Mouse (Mus musculus): ENCODE measurements at regions not wholly inside any gene's neighbourhood (a gene's known extent, or its start where the extent isn't known, plus 50 kb on each side); places are given as distances from the start of the nearest gene placed in this dataset.
A peak's percentile ranks its signal among the peaks of the same experiment; 100 is the strongest.

GRCm38 (mm10) chr16:12951176-12951575 is 158.3 kb upstream of the Ercc4 start:
- Histone ChIP-seq H3K4me1 (no peaks in the 10 kb centered on the region), H3K36me3 (no peaks in the 10 kb centered on the region), H3K27me3 (ENCODE audit: low read depth, poor library complexity, severe bottlenecking) (no peaks in the 10 kb centered on the region), H3K4me3 (no peak overlapping the region), H3K9me3 (replicated peaks) (no peaks in the 10 kb centered on the region), H3K27ac (replicated peaks) (no peak overlapping the region)
- 83% methylated on average over 5 of the region's 5 CpGs for WGBS
- no peak for DNase-seq (ENCODE audit: low spot score)

DNA sequence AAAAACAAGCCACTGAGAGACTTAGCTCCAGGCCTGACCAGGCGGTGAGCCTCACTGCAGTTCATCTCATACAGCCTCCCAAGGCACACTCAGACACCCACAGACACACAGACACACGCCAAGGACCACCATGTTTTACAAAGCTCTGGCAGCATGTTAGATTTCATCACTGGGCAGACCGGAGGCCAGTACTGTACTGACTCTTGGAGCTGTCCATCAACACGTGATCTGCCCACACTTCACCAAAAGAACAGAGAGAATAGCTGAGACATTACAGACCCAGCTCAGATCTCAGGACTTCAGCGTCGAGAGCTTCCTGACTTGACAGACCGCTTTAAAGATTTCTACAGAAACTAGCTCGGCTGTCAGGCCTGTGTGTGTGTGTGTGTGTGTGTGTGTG is 155.5 kb upstream of the Ercc4 start:
- Histone ChIP-seq H3K27me3 (ENCODE audit: low read depth, poor library complexity, severe bottlenecking) (no peaks in the 10 kb centered on the region), H3K4me3 (no peak overlapping the region), H3K27ac (replicated peaks) (no peak overlapping the region), H3K36me3 (no peaks in the 10 kb centered on the region), H3K9me3 (replicated peaks) (no peaks in the 10 kb centered on the region), H3K4me1 (no peaks in the 10 kb centered on the region)
- WGBS: 81% methylated on average over 8 of the region's 8 CpGs
- no peak for DNase-seq (ENCODE audit: low spot score)

DNA sequence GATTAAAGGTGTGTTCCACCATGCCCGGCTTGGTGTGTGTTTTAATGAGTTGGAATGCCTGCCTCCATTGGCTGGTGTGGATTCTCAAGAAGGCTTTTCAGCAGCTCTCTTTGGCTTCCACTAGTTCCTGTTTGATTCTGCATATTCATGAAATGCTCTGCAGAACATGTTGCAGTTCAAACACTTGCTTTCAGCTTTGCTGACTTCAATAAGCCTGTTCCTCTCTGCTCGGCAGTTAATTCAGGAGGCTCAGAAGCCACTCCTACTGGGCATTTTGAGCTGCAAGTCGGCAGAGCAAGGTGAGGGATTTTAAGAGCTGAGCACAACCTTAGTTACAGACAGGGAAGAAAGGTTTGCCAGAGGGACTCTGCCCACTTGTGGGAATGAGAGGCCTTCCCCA is 153.1 kb upstream of the Ercc4 start:
- Histone ChIP-seq H3K27ac (replicated peaks) (no peak overlapping the region), H3K27me3 (ENCODE audit: low read depth, poor library complexity, severe bottlenecking) (no peaks in the 10 kb centered on the region), H3K4me3 (no peak overlapping the region), H3K36me3 (no peaks in the 10 kb centered on the region), H3K9me3 (replicated peaks) (no peaks in the 10 kb centered on the region), H3K4me1 (no peaks in the 10 kb centered on the region)
- DNase-seq (ENCODE audit: low spot score): no peak
- WGBS: 67% methylated on average over 3 of the region's 3 CpGs

GRCm38 (mm10) chr16:12960885-12961284 is 148.6 kb upstream of the Ercc4 start:
- Histone ChIP-seq H3K9me3 (replicated peaks) (no peaks in the 10 kb centered on the region), H3K4me1 (no peaks in the 10 kb centered on the region), H3K27me3 (ENCODE audit: low read depth, poor library complexity, severe bottlenecking) (no peaks in the 10 kb centered on the region), H3K36me3 (no peaks in the 10 kb centered on the region), H3K4me3 (no peak overlapping the region), H3K27ac (replicated peaks) (no peak overlapping the region)
- WGBS: 65% methylated on average over 5 of the region's 5 CpGs
- no peak for DNase-seq (ENCODE audit: low spot score)

- no peak overlapping the region for H3K27ac ChIP-seq (replicated peaks)
- H3K4me3 ChIP-seq: no peak overlapping the region
- no peaks in the 10 kb centered on the region for H3K36me3 ChIP-seq
- 86% methylated on average over 1 of the region's 1 CpGs for WGBS
- no peak for DNase-seq (ENCODE audit: low spot score)
- H3K27me3 ChIP-seq (ENCODE audit: low read depth, poor library complexity, severe bottlenecking): no peaks in the 10 kb centered on the region
- H3K9me3 ChIP-seq (replicated peaks): no peaks in the 10 kb centered on the region
- no peaks in the 10 kb centered on the region for H3K4me1 ChIP-seq
Observed at GRCm38 (mm10) chr16:12982681-12983080, 126.8 kb upstream of the Ercc4 start.

DNA sequence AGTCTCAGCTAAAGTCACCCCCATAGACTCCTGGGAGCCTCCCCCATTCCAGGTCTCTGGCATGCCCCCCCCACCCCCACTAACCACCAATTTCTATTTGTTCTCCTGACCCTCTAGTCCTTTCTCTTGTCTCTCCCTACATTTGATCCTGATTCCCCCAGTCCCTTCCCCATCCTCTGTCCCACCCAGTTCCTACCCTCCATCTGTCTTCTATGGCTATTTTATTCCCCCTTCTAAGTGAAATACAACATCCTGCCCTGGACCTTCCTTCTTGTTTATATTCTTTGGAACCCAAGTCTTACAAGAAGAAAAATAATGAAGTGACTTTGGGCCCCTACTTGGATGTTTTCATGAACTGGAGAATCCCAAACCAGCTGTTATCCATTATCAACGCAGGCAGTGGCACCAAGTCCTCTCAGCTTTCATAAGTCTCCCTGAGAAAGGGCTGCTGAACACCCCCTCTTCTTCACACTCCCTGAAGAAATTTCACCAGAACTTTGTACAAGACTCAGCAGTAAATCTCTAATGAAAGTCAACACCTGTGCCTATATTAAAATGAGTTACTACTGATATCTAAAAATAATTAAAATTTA is 108.1 kb upstream of the Ercc4 start:
- 73% methylated on average over 1 of the region's 1 CpGs for WGBS
- Histone ChIP-seq H3K36me3 (no peaks in the 10 kb centered on the region), H3K9me3 (replicated peaks) (no peaks in the 10 kb centered on the region), H3K4me1 (no peaks in the 10 kb centered on the region), H3K27me3 (ENCODE audit: low read depth, poor library complexity, severe bottlenecking) (no peaks in the 10 kb centered on the region), H3K27ac (replicated peaks) (no peak overlapping the region), H3K4me3 (no peak overlapping the region)
- no peak for DNase-seq (ENCODE audit: low spot score)

GRCm38 (mm10) chr16:13012863-13013262 is 96.6 kb upstream of the Ercc4 start:
- no peak overlapping the region for H3K27ac ChIP-seq (replicated peaks)
- H3K4me1 ChIP-seq: 0 out of 2 replicates have a peak, but pooled peaks cover under 1% of the 10 kb centered on the region
- DNase-seq (ENCODE audit: low spot score): no peak
- no peaks in the 10 kb centered on the region for H3K9me3 ChIP-seq (replicated peaks)
- no peaks in the 10 kb centered on the region for H3K27me3 ChIP-seq (ENCODE audit: low read depth, poor library complexity, severe bottlenecking)
- no peak overlapping the region for H3K4me3 ChIP-seq
- WGBS: 88% methylated on average over 5 of the region's 5 CpGs
- H3K36me3 ChIP-seq: no peaks in the 10 kb centered on the region

DNA sequence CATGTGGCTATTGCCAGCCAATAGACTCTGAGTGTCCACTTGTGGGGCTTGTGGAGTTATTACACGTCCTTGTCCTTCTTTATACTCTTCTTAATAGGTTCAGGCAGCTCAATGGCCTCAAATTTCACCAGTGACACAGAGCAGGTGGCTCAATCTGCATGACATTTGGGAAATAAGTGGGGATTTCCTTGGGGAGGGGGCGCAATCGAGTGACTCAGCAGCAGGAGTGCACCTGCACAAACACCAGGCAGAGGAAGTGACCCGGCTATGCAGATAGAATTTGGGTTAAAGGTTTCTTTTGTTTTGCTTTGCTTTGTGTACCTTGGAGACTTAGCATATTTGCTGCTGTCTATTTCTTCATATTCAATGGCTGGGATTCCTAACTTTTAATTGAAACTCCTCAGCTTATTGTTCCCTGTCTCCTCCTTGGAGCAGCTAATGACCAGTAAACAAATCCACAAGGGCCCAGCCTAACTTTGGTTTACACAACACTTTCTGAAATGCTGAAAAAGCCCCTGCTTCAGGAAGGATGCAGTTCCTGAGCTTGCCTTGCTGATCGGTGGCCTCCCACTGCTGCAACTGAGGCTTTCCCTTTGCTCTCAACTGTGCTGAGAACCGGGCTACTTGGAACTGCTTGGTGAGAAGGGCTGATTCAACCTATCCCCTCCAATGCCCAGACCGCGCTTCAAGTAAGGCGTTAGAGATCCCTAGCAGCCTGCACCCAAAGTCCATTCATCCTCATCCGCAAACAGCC is 95.4 kb upstream of the Ercc4 start:
- 0 out of 2 replicates have a peak, but pooled peaks cover 3% of the 10 kb centered on the region for H3K4me1 ChIP-seq
- H3K27me3 ChIP-seq (ENCODE audit: low read depth, poor library complexity, severe bottlenecking): no peaks in the 10 kb centered on the region
- no peak overlapping the region for H3K27ac ChIP-seq (replicated peaks)
- 64% methylated on average over 10 of the region's 10 CpGs for WGBS
- DNase-seq (ENCODE audit: low spot score): no peak
- no peaks in the 10 kb centered on the region for H3K36me3 ChIP-seq
- no peak overlapping the region for H3K4me3 ChIP-seq
- no peaks in the 10 kb centered on the region for H3K9me3 ChIP-seq (replicated peaks)

DNA sequence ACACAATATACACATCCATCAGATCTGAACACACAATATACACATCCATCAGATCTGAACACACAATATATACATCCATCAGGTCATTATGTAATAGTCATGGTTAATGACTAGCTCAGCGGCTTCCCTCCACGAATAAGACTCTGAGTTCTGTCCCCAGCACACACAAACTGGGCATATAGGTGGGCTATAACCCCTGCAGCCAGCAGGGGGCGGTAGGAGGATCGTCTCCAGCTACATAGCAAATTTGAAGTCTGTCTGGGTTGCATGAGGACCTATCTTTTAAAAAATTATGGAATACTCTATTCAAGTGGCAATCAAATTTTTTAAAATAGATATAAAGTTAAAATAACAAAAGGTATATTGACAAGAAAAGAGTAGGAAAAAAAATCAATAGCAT is 86.6 kb upstream of the Ercc4 start:
- Histone ChIP-seq H3K9me3 (replicated peaks) (no peaks in the 10 kb centered on the region), H3K36me3 (no peaks in the 10 kb centered on the region), H3K27ac (replicated peaks) (no peak overlapping the region), H3K27me3 (ENCODE audit: low read depth, poor library complexity, severe bottlenecking) (no peaks in the 10 kb centered on the region), H3K4me1 (0 out of 2 replicates have a peak, but pooled peaks cover 2% of the 10 kb centered on the region), H3K4me3 (no peak overlapping the region)
- WGBS: 55% methylated on average over 4 of the region's 4 CpGs
- DNase-seq (ENCODE audit: low spot score): no peak

GRCm38 (mm10) chr16:13025393-13025792 is 84.1 kb upstream of the Ercc4 start:
- no peak for DNase-seq (ENCODE audit: low spot score)
- Histone ChIP-seq H3K36me3 (no peaks in the 10 kb centered on the region), H3K9me3 (replicated peaks) (no peaks in the 10 kb centered on the region), H3K27me3 (ENCODE audit: low read depth, poor library complexity, severe bottlenecking) (no peaks in the 10 kb centered on the region), H3K4me3 (no peak overlapping the region), H3K27ac (replicated peaks) (no peak overlapping the region), H3K4me1 (no peaks in the 10 kb centered on the region)
- WGBS: 57% methylated on average over 3 of the region's 3 CpGs

DNA sequence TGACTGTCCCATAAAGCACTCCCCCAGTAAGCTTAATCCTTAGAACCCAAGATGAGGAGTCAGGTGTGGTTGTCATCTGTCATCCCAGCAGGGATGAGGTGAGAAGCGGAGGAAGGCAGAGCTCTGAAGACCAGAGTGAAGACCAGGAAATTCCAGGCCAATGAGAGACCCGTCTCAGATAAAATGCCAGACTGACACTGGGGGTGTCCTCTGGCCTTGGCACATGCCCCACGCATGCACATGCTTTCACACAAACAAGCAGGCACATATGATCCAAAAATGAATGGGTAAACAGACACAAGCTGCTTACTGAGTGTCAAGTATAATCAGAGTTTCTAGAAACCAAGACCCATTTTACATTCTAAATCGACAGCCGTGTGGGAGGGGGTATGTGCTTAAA is 75.3 kb upstream of the Ercc4 start:
- H3K9me3 ChIP-seq (replicated peaks): no peaks in the 10 kb centered on the region
- no peak overlapping the region for H3K27ac ChIP-seq (replicated peaks)
- peak; percentile 3 for DNase-seq (ENCODE audit: low spot score)
- no peaks in the 10 kb centered on the region for H3K27me3 ChIP-seq (ENCODE audit: low read depth, poor library complexity, severe bottlenecking)
- H3K4me1 ChIP-seq: no peaks in the 10 kb centered on the region
- H3K36me3 ChIP-seq: no peaks in the 10 kb centered on the region
- 87% methylated on average over 5 of the region's 5 CpGs for WGBS
- H3K4me3 ChIP-seq: no peak overlapping the region

DNA sequence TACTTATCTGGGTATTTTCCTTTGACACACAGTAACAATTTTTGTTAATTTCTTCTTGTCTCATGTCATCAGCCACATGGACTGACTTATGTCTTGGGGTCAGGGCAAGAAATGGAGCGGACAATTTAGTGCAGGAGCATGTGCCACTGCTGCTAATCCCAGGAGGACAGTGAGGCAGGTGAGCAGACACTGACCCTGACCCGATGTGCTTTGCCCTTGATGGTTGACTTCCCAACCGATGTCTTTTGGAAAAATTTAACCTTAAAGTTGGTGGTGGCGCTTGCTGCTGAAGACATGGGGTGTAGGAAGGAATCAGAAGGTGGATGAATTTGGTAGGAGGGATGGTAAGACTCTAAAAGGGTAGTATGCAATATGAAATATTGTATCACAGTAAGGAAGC is 72.9 kb upstream of the Ercc4 start:
- DNase-seq (ENCODE audit: low spot score): no peak
- Histone ChIP-seq H3K4me3 (no peak overlapping the region), H3K9me3 (replicated peaks) (no peaks in the 10 kb centered on the region), H3K27ac (replicated peaks) (no peak overlapping the region), H3K27me3 (ENCODE audit: low read depth, poor library complexity, severe bottlenecking) (no peaks in the 10 kb centered on the region), H3K4me1 (peaks cover 4% of the 10 kb centered on the region; the same call in 1 of the 2 replicates), H3K36me3 (no peaks in the 10 kb centered on the region)
- 92% methylated on average over 4 of the region's 4 CpGs for WGBS

DNA sequence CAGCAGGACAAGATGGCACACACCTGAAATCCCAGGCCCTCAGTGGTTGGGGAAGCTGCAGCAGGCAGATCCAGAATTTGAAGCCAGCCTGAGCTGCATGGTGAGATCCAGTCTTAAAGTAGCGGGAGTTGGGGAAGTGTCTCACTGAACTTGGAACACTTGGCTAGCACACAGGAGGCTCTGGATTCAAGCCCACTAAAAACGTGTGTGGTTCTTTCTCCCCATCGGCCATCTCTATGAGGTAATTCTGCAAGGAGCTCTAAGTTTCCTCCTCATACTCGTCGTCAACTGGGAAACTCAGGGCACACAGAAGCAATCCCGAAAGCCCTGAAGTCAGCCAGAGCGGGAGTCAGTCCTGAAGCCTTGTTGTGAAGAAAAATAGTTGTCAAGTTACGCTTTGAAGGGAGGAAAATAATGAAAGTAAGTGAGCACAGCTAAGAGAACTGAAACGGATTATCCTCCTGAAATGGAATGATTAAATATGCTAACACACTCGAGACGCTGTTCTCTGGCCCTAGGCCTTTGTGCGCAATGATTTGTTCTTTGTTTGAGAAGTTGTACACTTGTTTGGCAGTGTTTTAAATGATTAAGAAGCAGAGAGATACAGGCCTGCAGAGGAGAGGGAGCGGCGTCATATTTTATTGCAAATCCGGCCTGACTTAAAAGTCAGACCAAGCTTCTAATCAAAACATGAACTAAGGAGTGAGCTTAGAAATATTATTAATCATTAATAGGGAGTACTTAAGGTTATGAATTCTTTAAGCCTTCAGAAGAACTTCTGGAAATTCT is 69.0 kb upstream of the Ercc4 start:
- H3K4me3 ChIP-seq: no peak overlapping the region
- no peak overlapping the region for H3K27ac ChIP-seq (replicated peaks)
- 82% methylated on average over 15 of the region's 15 CpGs for WGBS
- no peak for DNase-seq (ENCODE audit: low spot score)
- no peaks in the 10 kb centered on the region; the same call in 1 of the 2 replicates for H3K9me3 ChIP-seq (replicated peaks)
- no peaks in the 10 kb centered on the region for H3K36me3 ChIP-seq
- H3K27me3 ChIP-seq (ENCODE audit: low read depth, poor library complexity, severe bottlenecking): no peaks in the 10 kb centered on the region
- H3K4me1 ChIP-seq: peaks cover 4% of the 10 kb centered on the region; the same call in 1 of the 2 replicates

Data from midbrain, embryonic 10.5 days (tissue).